Mouse (Mus musculus) naive thymus-derived CD4-positive, alpha-beta T cell, adult 2 months (primary cell): ENCODE data around the gene 1700086D15Rik.
A peak's percentile ranks its signal among the peaks of the same experiment; 100 is the strongest.

Experiments
- DNase-seq: peaks from one replicate; pipeline ENCODE4 v3.0.0-alpha.2; 2011; ENCODE audit warnings: low read depth

Gene 1700086D15Rik

DNA sequence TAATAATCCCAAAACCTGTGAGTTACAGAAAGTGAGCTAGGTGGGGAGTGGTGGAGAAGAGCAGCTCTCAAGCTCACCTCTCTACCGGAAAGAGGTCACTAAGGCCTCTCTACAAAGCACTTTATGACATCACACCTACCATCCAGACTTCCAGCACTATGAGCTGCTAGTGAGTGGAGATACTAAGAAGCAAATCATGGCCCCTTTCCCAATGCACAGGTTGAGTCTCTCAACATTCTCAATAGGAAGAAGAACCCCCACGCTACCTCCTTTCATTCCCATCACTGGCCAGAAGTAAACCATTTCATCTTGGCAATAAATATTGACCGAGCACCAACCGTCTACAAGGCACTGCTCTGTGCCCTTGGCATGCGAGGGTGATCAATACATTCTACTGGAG, at the start of gene 1700086D15Rik:
Gene 1700086D15Rik (minus strand): TSS at position 101 of the 400 bp plus-strand sequence.
- DNase-seq: no peak

- DNase-seq: no peak
Observed at GRCm38 (mm10) chr11:65209441-65209840, 49.8 kb upstream of the 1700086D15Rik start.

- DNase-seq: no peak
Observed at GRCm38 (mm10) chr11:65205306-65205705, 45.6 kb upstream of the 1700086D15Rik start.

DNA sequence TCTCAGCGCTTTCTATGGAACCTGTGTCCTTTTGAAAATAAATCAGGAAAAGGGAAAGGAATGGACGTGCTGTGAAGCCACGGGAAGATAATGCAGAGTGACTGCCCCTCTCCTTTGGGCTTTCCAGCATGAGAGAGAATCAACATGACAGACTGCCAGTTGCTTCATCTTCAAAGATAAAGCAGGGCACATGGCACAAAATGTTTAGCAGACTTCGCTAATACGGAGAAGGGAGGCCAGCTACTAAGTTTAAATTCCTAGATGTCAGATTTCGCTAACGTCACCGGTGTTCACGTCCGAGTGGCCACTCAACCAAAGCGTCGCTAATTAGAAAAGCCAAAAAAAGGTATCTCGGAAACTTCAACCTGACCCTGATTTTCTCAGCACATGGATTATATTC, 45.0 kb upstream of the 1700086D15Rik start:
- no peak for DNase-seq

DNA sequence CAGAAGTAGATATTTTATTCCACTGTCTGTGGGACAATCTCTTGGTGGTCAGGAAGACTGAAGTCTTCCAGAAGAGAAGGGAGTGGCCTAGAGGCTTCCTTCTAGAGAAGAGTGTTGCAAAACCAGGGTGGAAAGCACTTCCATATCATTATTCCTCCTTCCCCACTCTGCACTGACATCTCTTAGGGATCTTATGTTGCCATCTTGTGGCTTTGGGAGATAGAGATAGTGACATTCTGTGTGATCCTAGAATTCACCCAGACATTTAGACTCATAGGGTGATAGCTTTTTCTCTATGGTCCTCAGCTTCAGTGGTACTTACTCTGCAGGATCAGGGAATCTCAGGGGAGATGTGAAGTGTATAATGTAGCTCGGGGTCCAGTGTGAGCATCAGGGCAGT, 43.3 kb upstream of the 1700086D15Rik start:
- no peak for DNase-seq

DNA sequence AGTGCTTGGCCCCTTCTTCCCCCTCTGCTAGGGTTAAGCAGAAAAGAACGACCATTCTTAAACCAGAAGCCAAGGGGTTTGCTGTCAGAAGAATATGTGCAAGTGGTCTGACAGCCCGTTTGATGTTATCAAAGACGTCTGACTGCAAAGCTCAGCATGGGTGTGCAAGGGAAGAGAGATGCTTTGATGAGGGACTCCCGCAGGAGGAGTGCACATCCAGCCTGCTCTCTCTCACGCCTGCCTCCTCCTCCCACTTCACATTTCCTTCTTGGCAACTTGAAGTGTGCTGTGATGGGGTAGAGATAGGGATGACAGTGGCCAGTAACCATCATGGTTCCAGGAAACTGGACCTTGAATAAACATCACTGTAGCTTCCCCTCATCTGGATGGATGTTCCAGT, 42.5 kb upstream of the 1700086D15Rik start:
- no peak for DNase-seq

GRCm38 (mm10) chr11:65198026-65198425, 38.3 kb upstream of the 1700086D15Rik start:
- DNase-seq: no peak

DNA sequence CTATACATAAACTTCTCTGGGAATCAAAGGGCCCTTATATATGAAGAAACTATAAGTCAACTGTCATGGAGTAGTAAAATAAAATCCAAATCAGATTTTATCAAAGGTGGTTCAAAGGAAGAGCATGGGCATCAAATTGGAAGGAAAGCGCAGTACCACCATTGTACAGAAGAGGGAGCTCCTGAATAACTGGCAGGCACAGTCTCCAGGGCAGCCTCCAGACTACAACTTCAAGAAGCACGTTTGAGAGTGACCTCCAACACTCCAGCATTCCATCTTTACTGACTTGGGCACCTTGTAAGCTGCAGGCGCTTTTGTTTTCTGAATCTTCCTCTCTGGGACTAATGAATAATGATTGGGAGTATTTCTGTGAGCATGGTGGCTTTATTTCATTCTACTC, 37.6 kb upstream of the 1700086D15Rik start:
- peak; percentile 8 for DNase-seq

GRCm38 (mm10) chr11:65186974-65187373, 27.3 kb upstream of the 1700086D15Rik start:
- no peak for DNase-seq

DNA sequence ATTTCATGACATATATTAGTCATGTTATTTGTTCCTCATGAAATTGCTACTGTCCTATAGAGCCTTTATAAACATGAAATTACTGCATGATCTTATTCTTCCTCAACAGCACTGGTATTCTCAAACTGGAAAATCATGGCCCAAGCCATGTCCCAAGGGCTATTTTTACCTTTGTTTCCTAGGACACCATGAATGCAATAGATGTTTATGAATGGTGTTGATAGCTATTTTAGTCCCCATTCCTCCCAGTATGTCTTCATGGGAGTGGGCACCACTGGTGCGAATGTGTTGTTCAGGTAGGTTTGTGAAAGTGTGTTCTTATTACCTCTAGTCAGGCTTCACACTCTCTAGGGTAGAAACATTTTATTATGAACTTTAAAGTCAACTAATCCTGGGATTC, 25.4 kb upstream of the 1700086D15Rik start:
- no peak for DNase-seq

DNA sequence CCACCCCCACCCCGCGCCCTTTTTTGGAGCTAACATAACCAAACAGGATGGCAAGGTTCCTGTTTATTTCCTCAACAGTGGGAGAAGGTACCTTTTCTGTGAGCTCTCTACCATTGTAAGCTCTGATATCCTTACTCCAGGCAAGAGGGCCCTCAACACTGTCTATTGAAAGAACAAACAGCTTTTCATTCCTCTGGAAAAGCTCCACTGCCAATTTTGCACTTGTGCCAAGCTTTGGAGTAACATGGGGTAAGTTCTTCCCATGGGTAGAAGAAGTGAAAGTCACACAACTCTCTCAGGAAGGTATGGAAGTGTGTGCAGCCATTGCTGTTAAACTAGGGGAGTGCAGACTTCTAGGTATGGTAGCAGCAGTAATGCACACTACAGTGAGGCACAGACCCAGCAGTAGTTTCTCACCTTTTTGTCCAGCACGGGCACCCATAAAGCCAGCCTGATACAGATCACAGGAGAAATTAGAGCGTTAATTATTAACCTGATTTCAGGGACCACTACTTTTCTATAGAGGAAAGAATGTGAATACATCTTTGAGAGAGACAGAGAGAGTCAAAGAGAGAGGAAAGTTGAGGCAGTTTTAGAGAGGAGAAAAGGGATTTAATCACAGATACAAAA, 10.5 kb upstream of the 1700086D15Rik start:
- DNase-seq: no peak

- DNase-seq: no peak
Observed at GRCm38 (mm10) chr11:65162767-65163120, 3.1 kb upstream of the 1700086D15Rik start, which contains the start of gene Arhgap44. Gene Arhgap44 (minus strand): TSS chr11:65162961.

DNA sequence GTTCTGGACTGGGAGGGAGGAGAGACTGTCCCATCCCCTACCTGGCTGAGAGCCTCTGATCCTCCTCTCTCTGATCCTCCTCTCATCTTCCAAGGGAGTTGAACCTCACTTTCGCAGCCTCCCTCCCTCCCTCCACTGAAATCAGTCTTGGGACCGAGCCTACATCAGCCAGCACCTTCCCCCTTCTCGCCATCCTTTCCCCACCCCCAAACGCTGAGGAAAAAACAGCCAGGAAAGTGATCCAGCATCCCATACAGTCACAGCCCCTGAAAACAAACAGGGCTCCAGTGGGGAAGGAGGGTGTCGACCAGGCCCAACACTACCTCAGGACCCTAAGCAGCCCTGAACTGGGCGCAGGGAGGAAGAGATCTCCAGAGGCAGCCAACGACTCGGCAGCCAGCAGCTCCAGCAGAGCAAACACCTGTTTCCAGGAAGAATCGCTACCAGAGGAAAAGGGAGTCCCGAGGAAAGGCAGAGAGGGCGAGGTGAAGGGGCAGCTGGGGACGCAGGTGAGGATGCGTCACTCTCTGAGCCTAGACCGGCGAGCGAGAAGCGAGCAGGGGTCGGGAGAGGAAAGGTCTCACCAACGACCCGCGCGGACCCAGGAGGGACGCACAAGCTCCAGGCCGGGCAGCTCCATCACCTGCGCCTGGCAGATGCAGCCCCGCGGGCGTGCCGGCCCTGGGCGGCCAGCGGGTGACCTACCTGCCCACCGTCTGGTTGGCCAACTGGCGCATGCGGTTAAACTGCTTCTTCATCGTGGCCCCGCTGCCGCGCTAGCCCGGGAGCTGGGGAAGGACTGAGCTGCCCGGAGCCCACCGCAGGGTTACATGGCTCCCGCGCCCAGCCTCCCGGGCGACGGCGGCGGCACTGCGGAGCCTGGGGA, 2.4 kb upstream of the 1700086D15Rik start:
- no peak for DNase-seq

- no peak for DNase-seq
Observed at GRCm38 (mm10) chr11:65160991-65161880, 1.5 kb upstream of the 1700086D15Rik start.

- no peak for DNase-seq
Observed at GRCm38 (mm10) chr11:65158658-65158990, 1.1 kb downstream of the 1700086D15Rik start.

GRCm38 (mm10) chr11:65157966-65158657, 1.6 kb downstream of the 1700086D15Rik start:
- DNase-seq: no peak

DNA sequence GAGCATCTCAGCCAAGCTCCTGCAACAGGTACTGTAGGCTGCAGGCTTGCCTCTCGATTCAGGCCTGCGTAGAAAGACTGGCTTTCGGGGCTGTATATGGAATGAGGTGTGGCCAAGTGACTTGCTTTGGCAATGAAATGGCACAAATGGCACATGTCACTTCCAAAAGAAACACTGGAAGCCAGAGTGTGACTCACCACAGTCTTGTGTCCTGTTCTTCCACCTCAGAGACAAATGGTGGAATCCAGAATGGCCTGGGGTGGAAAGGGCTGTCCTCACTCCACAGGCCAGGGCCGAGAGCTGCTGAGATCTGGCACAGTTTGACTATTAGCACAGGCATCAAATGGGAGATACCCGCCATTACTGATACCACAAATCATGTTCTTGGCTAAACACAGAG, 6.7 kb downstream of the 1700086D15Rik start:
- DNase-seq: no peak

DNA sequence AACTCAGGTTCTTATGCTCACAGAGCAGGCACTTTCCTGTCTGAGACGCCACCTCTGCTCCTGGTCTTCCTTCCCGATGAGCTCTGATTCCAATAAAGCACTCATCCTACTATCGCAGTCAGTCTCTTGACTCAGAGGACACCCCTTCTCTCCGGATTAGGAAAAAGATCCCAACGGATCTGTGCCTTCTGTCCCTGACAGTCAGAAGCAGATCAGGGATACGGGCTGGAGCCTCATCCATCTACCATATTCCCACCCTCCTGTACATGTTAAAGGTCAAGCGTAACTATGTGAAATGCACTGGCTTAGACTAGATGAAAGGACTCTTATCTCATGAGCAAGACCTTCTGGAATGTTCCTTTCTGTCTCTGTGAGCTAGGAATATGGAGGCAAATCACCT, 11.2 kb downstream of the 1700086D15Rik start:
- no peak for DNase-seq

DNA sequence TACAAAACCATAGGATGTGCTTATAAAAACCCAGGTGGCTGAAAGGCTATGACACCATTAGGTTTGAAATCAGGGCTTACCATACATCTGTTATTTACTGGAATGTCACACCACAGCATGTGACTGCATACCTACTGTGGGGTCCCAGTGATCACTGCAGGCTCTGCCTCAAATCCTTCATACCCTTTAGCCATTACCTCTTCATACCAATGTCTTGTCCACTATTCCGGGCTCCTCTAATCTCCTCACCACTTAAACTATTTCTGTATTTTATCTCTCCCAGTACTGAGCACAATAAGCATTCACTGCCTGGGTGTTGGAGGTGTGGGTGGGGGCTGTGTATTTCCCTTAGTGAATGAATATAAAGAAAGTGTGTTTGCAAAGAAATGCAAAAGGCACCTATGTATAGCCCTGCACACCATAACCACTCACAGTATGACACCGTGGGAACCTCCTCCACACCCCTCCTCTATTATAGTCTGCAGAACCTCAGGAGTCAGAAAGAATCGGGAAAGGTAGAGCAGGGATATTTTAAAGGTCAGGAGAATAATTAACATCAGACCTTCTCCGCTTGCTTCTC, 16.8 kb downstream of the 1700086D15Rik start:
- no peak for DNase-seq

DNA sequence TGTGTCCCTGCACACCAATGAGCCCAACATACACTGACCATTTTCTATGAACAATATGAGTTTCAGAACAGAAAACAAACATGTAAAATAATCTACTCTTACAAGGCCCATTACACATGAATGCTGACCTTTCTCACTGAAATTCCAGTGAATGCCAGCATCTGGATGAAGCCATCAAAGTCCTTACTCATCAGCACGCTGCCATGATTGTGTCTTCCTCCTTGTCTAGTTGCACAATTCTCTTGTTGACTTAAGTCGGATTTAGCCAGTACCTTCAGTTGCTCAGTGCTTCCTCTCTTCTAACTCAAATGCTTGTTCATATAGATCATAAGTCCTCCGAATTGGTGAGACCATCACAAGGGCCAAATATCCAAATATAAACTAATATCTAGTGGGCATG, 20.7 kb downstream of the 1700086D15Rik start:
- DNase-seq: no peak

DNA sequence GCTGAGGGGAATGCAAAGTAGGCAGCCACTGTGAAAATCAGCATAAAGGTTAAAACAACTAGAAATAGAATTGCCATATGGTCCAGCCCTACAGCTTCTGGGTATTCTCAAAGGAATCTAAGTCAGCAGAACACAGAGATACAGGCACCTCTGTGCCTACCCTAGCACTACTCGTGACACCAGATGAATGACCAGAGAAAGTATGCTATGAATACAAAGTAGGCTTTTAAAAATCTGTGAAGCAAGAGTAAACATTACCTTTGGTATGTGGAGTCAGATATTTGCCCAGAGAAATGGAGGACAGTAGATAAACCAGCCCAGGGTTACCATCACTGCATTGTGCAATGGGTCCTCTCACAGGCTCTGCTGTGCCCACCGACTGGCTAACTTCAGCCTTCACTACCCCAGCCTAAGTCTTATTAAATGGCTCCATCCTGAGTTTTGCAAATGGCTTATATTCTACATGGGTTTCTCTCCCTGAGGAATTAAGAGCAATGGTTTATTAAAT, 22.5 kb downstream of the 1700086D15Rik start:
- DNase-seq: no peak
